Mouse (Mus musculus) ES-E14 (cell line): ENCODE data around the gene Abcg3.

Source experiments
- CHD2 ChIP-seq: IDR thresholded peaks from 2 replicates; pipeline ENCODE4 v1.6.1; 2014; ENCODE audit warnings: mild to moderate bottlenecking, low read depth, low read length, inconsistent platforms
- HCFC1 ChIP-seq: IDR thresholded peaks from 2 replicates; pipeline ENCODE4 v1.6.1; 2012; ENCODE audit warnings: low read length, inconsistent platforms, borderline replicate concordance; ENCODE audit not compliant: insufficient read depth
- ZNF384 ChIP-seq: IDR thresholded peaks from 2 replicates; pipeline ENCODE4 v1.6.1; 2012; ENCODE audit warnings: low read depth, low read length, inconsistent platforms

DNA sequence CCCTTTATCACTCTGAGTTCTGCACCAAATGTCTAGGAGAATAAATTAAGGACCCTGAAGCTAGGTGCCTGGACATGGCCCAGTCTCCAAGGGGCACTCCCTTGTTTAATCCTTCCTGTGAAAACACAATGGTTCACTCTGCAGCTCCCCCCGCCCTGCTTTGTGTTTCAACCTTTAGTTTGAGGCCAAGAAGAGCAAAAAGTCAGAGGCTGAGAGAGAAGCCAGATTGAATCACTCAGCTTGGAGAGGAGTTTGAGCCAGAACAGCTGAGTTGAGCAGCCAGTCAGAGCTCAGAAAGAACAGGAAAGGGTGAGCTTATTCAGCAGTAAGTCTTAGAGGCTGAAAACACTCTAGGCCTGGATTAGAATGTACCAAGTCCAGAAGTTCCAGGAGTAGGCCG lies 5.5 kb upstream of the Abcg3 start:
- TF ChIP-seq CHD2, result no peak
- no peak for TF ChIP-seq HCFC1
- TF ChIP-seq ZNF384, result no peak
